Mouse (Mus musculus): ENCODE results near the gene Abcb5. TPM values are rescaled to one million over a fixed set of nuclear protein-coding genes. Genes with fewer than 3 reads are reported as not detected.

Abcb5 gene
- polyA plus RNA-seq, 1 experiment from 2014 or later: not detected

DNA sequence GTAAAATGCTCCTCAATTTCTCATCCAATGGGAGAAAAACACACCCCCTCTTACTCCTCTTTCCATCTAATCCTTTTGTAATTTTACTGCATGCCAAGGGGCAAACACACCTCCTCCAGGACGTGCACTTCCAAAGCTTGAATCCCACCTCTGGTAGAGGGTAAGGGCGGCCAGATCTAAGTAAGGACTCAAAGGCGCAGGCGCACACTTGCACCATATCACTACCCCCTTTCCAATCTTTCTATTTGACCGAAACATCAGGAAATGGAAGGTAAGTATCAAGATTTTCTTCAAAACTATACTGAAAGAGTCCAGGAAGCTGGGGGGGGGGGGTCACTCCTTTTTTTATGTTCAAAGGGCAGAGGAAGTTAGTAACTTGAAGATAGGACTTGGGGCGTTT lies 120.0 kb downstream of the Abcb5 start, which contains the start of gene Sp8:
Gene Sp8, plus strand, starts transcription at position 109 of the 400 bp plus-strand sequence.
- ATAC-seq (ENCODE audit: insufficient read depth, low FRiP score, low TSS enrichment): no peak
- H3K9ac ChIP-seq (ENCODE audit: low read length): peak within 1 kb of the TSS; percentile 59
- no peaks in the 10 kb centered on the region for H3K9me3 ChIP-seq (ENCODE audit: control insufficient read depth, low read length)
- peaks cover 85% of the 10 kb centered on the region for H3K27me3 ChIP-seq (ENCODE audit: control insufficient read depth, insufficient read depth, low read length)
- 1% methylated on average over 6 of the region's 6 CpGs for WGBS
- no peak for DNase-seq (ENCODE audit: low spot score)
- H3K27ac ChIP-seq (ENCODE audit: low read depth, low read length): peak within 1 kb of the TSS; percentile 44; the same call in 1 of the 2 replicates
- peak within 1 kb of the TSS; percentile 48 for H3K4me3 ChIP-seq (ENCODE audit: low read depth, low read length)
- H3K4me1 ChIP-seq (ENCODE audit: control insufficient read depth, insufficient read depth, low read length): peaks cover 8% of the 10 kb centered on the region; the same call in 1 of the 2 replicates
- peak within 1 kb of the TSS; percentile 75 for H3K4me2 ChIP-seq (ENCODE audit: low read depth)
- no peaks in the 10 kb centered on the region for H3K36me3 ChIP-seq (ENCODE audit: control insufficient read depth, insufficient read depth, low read length)

DNA sequence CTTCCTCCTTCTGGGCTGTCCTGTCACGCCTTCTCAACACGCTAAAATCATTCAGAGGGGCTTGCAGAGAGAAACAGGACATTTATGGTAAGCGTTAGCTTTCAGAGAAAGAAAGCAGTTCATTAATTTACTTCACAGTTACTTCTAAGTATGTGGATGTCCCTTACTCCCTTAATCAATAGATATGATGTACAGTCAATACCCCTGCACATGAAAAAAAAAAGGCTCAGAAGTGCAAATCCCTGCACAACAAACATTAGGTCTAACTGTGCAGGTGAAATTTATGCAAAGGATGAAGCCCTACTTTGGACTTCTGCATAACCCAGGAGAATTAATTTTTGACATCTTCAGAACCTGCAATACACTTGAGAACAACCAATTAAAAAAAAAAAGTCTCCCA lies 120.9 kb downstream of the Abcb5 start:
- no peak overlapping the region for H3K9ac ChIP-seq (ENCODE audit: low read length)
- 4% methylated on average over 3 of the region's 3 CpGs for WGBS
- ATAC-seq (ENCODE audit: insufficient read depth, low FRiP score, low TSS enrichment): no peak
- H3K4me3 ChIP-seq (ENCODE audit: low read depth, low read length): no peak overlapping the region
- peaks cover 8% of the 10 kb centered on the region; the same call in 1 of the 2 replicates for H3K4me1 ChIP-seq (ENCODE audit: control insufficient read depth, insufficient read depth, low read length)
- H3K36me3 ChIP-seq (ENCODE audit: control insufficient read depth, insufficient read depth, low read length): no peaks in the 10 kb centered on the region
- H3K9me3 ChIP-seq (ENCODE audit: control insufficient read depth, low read length): no peaks in the 10 kb centered on the region
- H3K4me2 ChIP-seq (ENCODE audit: low read depth): no peak overlapping the region
- DNase-seq (ENCODE audit: low spot score): no peak
- H3K27ac ChIP-seq (ENCODE audit: low read depth, low read length): no peak overlapping the region
- H3K27me3 ChIP-seq (ENCODE audit: control insufficient read depth, insufficient read depth, low read length): peaks cover 83% of the 10 kb centered on the region

DNA sequence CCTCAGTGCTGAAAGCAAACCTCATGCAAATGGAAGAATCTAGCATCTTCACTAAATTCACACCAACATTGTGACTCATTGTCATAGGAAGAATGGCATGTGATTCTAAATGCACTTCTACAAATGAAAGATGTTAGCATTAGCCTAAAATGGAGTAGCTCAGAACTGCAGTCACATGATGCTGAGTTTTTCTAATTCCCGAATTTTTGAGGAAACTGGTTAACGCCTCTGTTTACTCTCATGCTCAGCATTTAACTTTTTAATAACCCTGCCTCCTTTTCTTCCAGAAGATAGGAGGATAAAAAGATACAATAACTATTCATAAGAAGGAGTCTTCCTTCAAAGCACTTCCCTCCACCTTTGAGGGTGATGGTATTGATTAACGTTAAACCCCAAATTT lies 121.4 kb downstream of the Abcb5 start:
- Histone ChIP-seq H3K4me3 (ENCODE audit: low read depth, low read length) (no peak overlapping the region), H3K27me3 (ENCODE audit: control insufficient read depth, insufficient read depth, low read length) (peaks cover 83% of the 10 kb centered on the region), H3K4me2 (ENCODE audit: low read depth) (no peak overlapping the region), H3K4me1 (ENCODE audit: control insufficient read depth, insufficient read depth, low read length) (peaks cover 8% of the 10 kb centered on the region; the same call in 1 of the 2 replicates), H3K36me3 (ENCODE audit: control insufficient read depth, insufficient read depth, low read length) (no peaks in the 10 kb centered on the region), H3K9ac (ENCODE audit: low read length) (no peak overlapping the region), H3K9me3 (ENCODE audit: control insufficient read depth, low read length) (no peaks in the 10 kb centered on the region), H3K27ac (ENCODE audit: low read depth, low read length) (no peak overlapping the region)
- ATAC-seq (ENCODE audit: insufficient read depth, low FRiP score, low TSS enrichment) (no peak), DNase-seq (ENCODE audit: low spot score) (no peak)
- 5% methylated on average over 3 of the region's 3 CpGs for WGBS

DNA sequence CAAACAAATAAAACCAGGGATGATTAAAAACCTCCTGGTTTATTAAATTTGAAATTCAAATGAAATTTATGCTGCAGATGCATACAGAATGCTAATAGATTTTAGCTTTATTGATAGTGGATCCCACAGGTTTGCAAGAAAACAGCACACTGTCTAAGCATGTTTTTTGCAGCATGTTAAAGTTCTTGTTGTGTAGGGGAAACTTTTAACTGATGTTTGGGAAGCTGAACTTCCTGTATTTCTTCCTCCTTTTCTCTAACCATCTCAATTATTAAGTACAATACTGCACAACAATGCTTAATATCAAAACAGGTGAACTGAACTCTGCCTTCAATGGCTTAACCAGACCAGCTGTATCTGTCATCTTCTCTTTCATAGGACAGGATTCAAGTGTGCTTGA lies 122.1 kb downstream of the Abcb5 start:
- no peak for ATAC-seq (ENCODE audit: insufficient read depth, low FRiP score, low TSS enrichment)
- no peak overlapping the region for H3K4me2 ChIP-seq (ENCODE audit: low read depth)
- DNase-seq (ENCODE audit: low spot score): no peak
- peaks cover 82% of the 10 kb centered on the region for H3K27me3 ChIP-seq (ENCODE audit: control insufficient read depth, insufficient read depth, low read length)
- H3K9ac ChIP-seq (ENCODE audit: low read length): no peak overlapping the region
- no peak overlapping the region for H3K27ac ChIP-seq (ENCODE audit: low read depth, low read length)
- no peaks in the 10 kb centered on the region for H3K9me3 ChIP-seq (ENCODE audit: control insufficient read depth, low read length)
- H3K36me3 ChIP-seq (ENCODE audit: control insufficient read depth, insufficient read depth, low read length): no peaks in the 10 kb centered on the region
- no peak overlapping the region for H3K4me3 ChIP-seq (ENCODE audit: low read depth, low read length)
- peaks cover 6% of the 10 kb centered on the region; the same call in 1 of the 2 replicates for H3K4me1 ChIP-seq (ENCODE audit: control insufficient read depth, insufficient read depth, low read length)

DNA sequence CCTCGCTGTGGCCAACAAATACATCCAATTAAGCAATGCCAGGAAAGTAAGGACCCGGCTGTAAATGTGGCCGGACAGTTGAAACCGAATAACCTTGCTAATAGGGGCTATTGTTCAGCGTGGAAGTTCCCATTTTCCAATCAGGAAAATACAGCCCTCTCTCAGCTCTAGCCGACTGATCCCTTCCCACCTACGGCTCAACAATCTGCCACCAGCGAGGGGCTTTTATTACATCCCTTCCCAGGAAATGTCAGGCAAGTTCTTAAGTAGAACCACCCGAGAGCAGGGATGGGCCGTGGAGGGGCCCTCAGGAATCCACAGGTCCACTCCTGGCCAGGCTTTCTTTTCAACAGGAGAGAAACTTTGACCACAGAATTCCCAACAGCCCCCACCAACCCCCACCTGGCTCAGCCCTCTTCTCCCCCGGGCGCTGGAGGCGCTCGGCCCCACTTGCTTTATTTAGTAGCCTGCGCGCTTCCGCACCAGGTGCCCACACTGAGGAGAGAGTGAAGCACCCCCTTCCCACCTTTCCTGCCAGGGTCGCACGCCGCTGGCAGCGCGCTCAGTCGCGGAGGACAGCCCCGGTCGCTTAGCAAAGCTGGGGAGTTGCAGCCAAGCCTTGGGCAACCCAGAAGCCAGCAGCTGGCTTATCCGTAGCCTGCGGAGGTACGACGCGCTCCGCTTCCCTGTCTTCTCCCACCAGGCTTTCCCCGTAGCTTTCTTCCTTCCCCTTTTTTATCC lies 123.4 kb downstream of the Abcb5 start:
- H3K27ac ChIP-seq (ENCODE audit: low read depth, low read length): 0 out of 2 replicates have a peak overlapping the region, but pooled peaks have one; percentile 3
- peaks cover 81% of the 10 kb centered on the region for H3K27me3 ChIP-seq (ENCODE audit: control insufficient read depth, insufficient read depth, low read length)

DNA sequence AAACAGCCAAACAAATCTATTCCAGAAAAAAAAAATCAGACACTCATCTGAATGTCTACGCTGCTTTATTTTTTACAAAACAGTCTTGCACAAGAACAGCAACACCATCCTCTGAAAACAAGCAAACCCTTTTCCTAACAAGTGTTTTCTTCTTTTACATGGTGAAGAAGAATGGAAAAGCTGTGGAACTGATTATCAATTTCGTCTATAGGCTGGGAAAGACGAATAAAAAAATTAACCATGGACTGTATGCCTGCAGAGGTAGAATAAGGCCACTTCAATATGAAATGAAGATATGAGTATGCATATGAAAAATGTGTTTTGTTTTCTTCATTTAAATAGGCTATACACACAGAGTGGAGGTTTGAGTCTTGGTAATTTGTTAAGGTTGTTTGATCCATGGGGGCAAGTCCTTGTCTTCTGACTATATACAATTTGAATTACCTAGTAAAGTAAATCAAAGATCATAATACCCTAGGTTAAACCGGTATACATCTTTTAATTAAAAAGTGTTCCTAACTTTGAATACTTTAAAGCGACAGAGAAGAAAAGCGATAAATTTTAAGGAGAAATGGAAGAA lies 124.2 kb downstream of the Abcb5 start:
- WGBS: 8% methylated on average over 6 of the region's 6 CpGs

More for the DNA sequence above, 123.4 kb downstream of the Abcb5 start:
- WGBS: under 1% methylated on average over 33 of the region's 33 CpGs
- 0 out of 2 replicates have a peak, but pooled peaks have one; percentile 18 for ATAC-seq (ENCODE audit: insufficient read depth, low FRiP score, low TSS enrichment)
- peak; percentile 58 for DNase-seq (ENCODE audit: low spot score)
- no peaks in the 10 kb centered on the region for H3K36me3 ChIP-seq (ENCODE audit: control insufficient read depth, insufficient read depth, low read length)
- H3K4me3 ChIP-seq (ENCODE audit: low read depth, low read length): peak overlapping the region; percentile 26
- H3K9me3 ChIP-seq (ENCODE audit: control insufficient read depth, low read length): no peaks in the 10 kb centered on the region
- H3K4me1 ChIP-seq (ENCODE audit: control insufficient read depth, insufficient read depth, low read length): peaks cover 6% of the 10 kb centered on the region; the same call in 1 of the 2 replicates
- peak overlapping the region; percentile 33 for H3K9ac ChIP-seq (ENCODE audit: low read length)
- peak overlapping the region; percentile 42 for H3K4me2 ChIP-seq (ENCODE audit: low read depth)

DNA sequence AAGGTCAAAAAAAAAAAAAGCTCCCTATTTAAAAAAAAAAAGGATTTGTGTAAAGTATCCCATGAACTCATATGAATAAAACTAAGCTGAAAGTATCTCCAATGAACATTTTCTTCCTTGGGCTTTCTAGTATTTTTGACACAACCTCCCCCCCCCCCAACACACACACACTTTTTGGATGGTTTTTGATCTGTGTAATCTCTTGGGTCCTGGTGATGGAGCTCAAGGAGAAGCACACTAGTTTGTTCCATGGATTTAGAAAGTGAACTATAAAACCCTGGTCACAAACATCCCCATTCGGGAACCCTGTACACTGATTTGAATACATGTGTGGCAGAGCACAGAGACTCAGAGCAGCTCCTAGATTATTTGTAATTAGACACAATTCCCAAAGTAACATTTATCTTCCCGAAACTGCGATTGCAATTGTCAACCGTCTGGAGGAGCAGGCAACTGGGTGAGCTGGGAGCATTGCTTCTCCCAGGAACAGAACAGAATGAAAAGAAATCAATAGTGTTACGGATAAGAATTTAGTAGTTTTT lies 124.8 kb downstream of the Abcb5 start:
- WGBS: 5% methylated on average over 5 of the region's 5 CpGs
- H3K27ac ChIP-seq (ENCODE audit: low read depth, low read length): no peak overlapping the region
- ATAC-seq (ENCODE audit: insufficient read depth, low FRiP score, low TSS enrichment) (no peak), DNase-seq (ENCODE audit: low spot score) (no peak)
- H3K4me2 ChIP-seq (ENCODE audit: low read depth): no peak overlapping the region
- H3K9ac ChIP-seq (ENCODE audit: low read length): no peak overlapping the region
- H3K27me3 ChIP-seq (ENCODE audit: control insufficient read depth, insufficient read depth, low read length): peaks cover 81% of the 10 kb centered on the region
- no peaks in the 10 kb centered on the region for H3K36me3 ChIP-seq (ENCODE audit: control insufficient read depth, insufficient read depth, low read length)
- H3K9me3 ChIP-seq (ENCODE audit: control insufficient read depth, low read length): no peaks in the 10 kb centered on the region
- H3K4me3 ChIP-seq (ENCODE audit: low read depth, low read length): no peak overlapping the region
- H3K4me1 ChIP-seq (ENCODE audit: control insufficient read depth, insufficient read depth, low read length): peaks cover 11% of the 10 kb centered on the region

More for the DNA sequence above, 124.2 kb downstream of the Abcb5 start:
- ATAC-seq (ENCODE audit: insufficient read depth, low FRiP score, low TSS enrichment) (no peak), DNase-seq (ENCODE audit: low spot score) (no peak)
- Histone ChIP-seq H3K9me3 (ENCODE audit: control insufficient read depth, low read length) (no peaks in the 10 kb centered on the region), H3K36me3 (ENCODE audit: control insufficient read depth, insufficient read depth, low read length) (no peaks in the 10 kb centered on the region), H3K9ac (ENCODE audit: low read length) (no peak overlapping the region), H3K27me3 (ENCODE audit: control insufficient read depth, insufficient read depth, low read length) (peaks cover 81% of the 10 kb centered on the region), H3K4me3 (ENCODE audit: low read depth, low read length) (no peak overlapping the region), H3K4me1 (ENCODE audit: control insufficient read depth, insufficient read depth, low read length) (peaks cover 11% of the 10 kb centered on the region), H3K27ac (ENCODE audit: low read depth, low read length) (no peak overlapping the region), H3K4me2 (ENCODE audit: low read depth) (no peak overlapping the region)

DNA sequence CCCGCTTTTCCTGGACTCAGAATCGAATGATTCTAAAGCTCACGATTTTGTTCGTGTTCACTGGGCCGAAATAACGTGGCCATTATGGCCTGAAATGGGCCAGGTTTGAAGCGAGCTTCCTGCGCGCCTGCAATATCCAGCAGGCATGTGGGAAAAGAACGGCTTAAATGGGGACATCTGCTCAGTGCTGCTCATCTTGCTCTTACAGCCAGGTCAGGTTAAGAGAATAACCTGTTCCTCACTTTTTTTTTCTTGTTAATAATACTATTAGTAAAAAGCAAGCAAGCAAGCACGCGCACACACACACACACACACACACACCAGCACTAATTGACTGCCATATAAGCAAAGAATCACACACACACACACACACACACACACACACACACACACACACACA lies 125.4 kb downstream of the Abcb5 start:
- peak; percentile 63 for DNase-seq (ENCODE audit: low spot score)
- Histone ChIP-seq H3K9ac (ENCODE audit: low read length) (no peak overlapping the region), H3K27ac (ENCODE audit: low read depth, low read length) (no peak overlapping the region), H3K4me1 (ENCODE audit: control insufficient read depth, insufficient read depth, low read length) (peaks cover 11% of the 10 kb centered on the region), H3K4me3 (ENCODE audit: low read depth, low read length) (no peak overlapping the region), H3K27me3 (ENCODE audit: control insufficient read depth, insufficient read depth, low read length) (peaks cover 81% of the 10 kb centered on the region), H3K9me3 (ENCODE audit: control insufficient read depth, low read length) (no peaks in the 10 kb centered on the region), H3K4me2 (ENCODE audit: low read depth) (peak overlapping the region; percentile 19), H3K36me3 (ENCODE audit: control insufficient read depth, insufficient read depth, low read length) (no peaks in the 10 kb centered on the region)
- ATAC-seq (ENCODE audit: insufficient read depth, low FRiP score, low TSS enrichment): 0 out of 2 replicates have a peak, but pooled peaks have one; percentile 20
- WGBS: 1% methylated on average over 12 of the region's 12 CpGs
